25 mouse cellular contexts compared by ENCODE assay signal in genomic region chr4:53118643-53119042, GRCm38 (mm10).
"Had no signal": no experiment of that assay in that cellular context is flagged by ENCODE, and none has a peak within 500 bp of the region (broad histone marks: within the 10 kb centered on the region; RNA-seq: fewer than 3 reads in every experiment).

No protein-coding gene starts in this region.

- H3K4me2 ChIP-seq: kidney, embryonic 15.5 days; limb, embryonic 12.5 days; limb, embryonic 15.5 days; lung, embryonic 15.5 days; midbrain, embryonic 11.5 days; midbrain, embryonic 15.5 days; neural tube, embryonic 12.5 days; neural tube, embryonic 15.5 days had no signal

- H3K27me3 ChIP-seq: kidney, embryonic 15.5 days; limb, embryonic 12.5 days; limb, embryonic 15.5 days; lung, embryonic 15.5 days; midbrain, embryonic 15.5 days; neural tube, embryonic 12.5 days; neural tube, embryonic 15.5 days had no signal

- H3K4me3 ChIP-seq: kidney, embryonic 15.5 days; limb, embryonic 12.5 days; limb, embryonic 15.5 days; lung, embryonic 15.5 days; midbrain, embryonic 15.5 days; neural tube, embryonic 12.5 days; neural tube, embryonic 15.5 days had no signal

- DNase-seq: kidney, adult 11 months; kidney, adult 8-10 months; kidney, postnatal 10 days; kidney, postnatal 36 days; layer of hippocampus, postnatal 36 days; left cerebral cortex, postnatal 4 days; lung, adult 18-20 months; lung, postnatal 10 days; lung, postnatal 36 days; right cerebral cortex, adult 18-20 months; right cerebral cortex, postnatal 14 days; right cerebral cortex, postnatal 4 days; thymus, adult 2 months; thymus, postnatal 14 days; thymus, postnatal 4 days had no signal

- H3K9me3 ChIP-seq: kidney, embryonic 15.5 days; limb, embryonic 12.5 days; limb, embryonic 15.5 days; lung, embryonic 15.5 days; midbrain, embryonic 15.5 days; neural tube, embryonic 12.5 days; neural tube, embryonic 15.5 days had no signal

- H3K36me3 ChIP-seq: kidney, embryonic 15.5 days; limb, embryonic 15.5 days; midbrain, embryonic 15.5 days; neural tube, embryonic 12.5 days; neural tube, embryonic 15.5 days had no signal

- ATAC-seq: midbrain, embryonic 15.5 days had no signal

- H3K27ac ChIP-seq: kidney, embryonic 15.5 days; limb, embryonic 12.5 days; limb, embryonic 15.5 days; liver, embryonic 14.5 days; lung, embryonic 15.5 days; midbrain, embryonic 15.5 days; neural tube, embryonic 12.5 days; neural tube, embryonic 15.5 days; stomach, postnatal 0 days had no signal

- H3K4me1 ChIP-seq: midbrain, embryonic 15.5 days; neural tube, embryonic 12.5 days had no signal

- H3K9ac ChIP-seq: kidney, embryonic 15.5 days; limb, embryonic 12.5 days; limb, embryonic 15.5 days; liver, embryonic 14.5 days; lung, embryonic 15.5 days; midbrain, embryonic 15.5 days; neural tube, embryonic 12.5 days; neural tube, embryonic 15.5 days had no signal
